19 mouse cellular contexts compared by ENCODE assay signal in the genomic region with DNA sequence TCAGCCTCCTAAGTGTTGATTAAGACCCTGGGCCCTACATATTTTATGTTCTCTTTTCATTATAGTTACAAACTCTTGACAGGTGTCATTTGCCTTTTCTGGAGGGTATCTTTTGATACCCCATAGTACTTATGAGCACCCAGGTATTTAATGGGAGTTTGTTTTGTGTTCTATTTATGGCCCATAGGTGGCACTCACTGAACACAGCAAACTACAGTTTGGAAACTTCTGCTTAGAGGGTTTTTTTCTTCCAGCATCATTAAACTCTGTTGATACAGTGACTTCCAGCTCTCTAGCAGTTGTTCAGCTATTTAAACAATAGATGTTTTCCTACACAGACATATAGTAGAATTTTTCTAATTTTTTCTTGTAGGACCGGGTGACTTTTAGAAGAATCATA. TPM values are rescaled to one million over a fixed set of nuclear protein-coding genes. Genes with fewer than 3 reads are reported as not detected.
A peak's percentile ranks its signal among the peaks of the same experiment; 100 is the strongest.
DNase-seq lines count a peak whose midpoint lies in the region; ATAC-seq and TF ChIP-seq lines count a peak whose summit lies in the region.
"Had no signal": no experiment of that assay in that cellular context is flagged by ENCODE, and none has a peak within 500 bp of the region (broad histone marks: within the 10 kb centered on the region; RNA-seq: fewer than 3 reads in every experiment).

No protein-coding gene starts in this region.

- no peak overlapping the region for H3K4me3 ChIP-seq in heart, postnatal 0 days (ENCODE audit: low read depth, low read length)
- H3K4me3 ChIP-seq in heart, embryonic 10.5 days = no peak overlapping the region
- H3K4me3 ChIP-seq in lung, postnatal 0 days (ENCODE audit: low read depth, low read length) = no peak overlapping the region
- H3K4me3 ChIP-seq: embryonic facial prominence, embryonic 13.5 days; limb, embryonic 15.5 days; neural tube, embryonic 15.5 days had no signal

- DNase-seq in heart, postnatal 0 days (ENCODE audit: low spot score) = peak; percentile 39
- DNase-seq in heart, embryonic 10.5 days (ENCODE audit: low spot score) = no peak
- DNase-seq in lung, postnatal 0 days (ENCODE audit: low spot score) = peak; percentile 49
- no peak for DNase-seq in lung, postnatal 14 days
- peak; percentile 9 for DNase-seq in Muller cell, postnatal 12 days (ENCODE audit: inconsistent ontology term)
- peak; percentile 32 for DNase-seq in splenic B cell, adult 2 months (ENCODE audit: low read depth, low spot score)
- no peak for DNase-seq in adrenal gland, postnatal 25 days
- DNase-seq: cerebellum, postnatal 10 days; heart, postnatal 10 days; lung, postnatal 36 days; right cerebral cortex, postnatal 14 days; thymus, postnatal 4 days had no signal

- no peak overlapping the region for H3K9ac ChIP-seq in heart, postnatal 0 days (replicated peaks; ENCODE audit: low read depth, low read length)
- no peak overlapping the region for H3K9ac ChIP-seq in lung, postnatal 0 days (replicated peaks; ENCODE audit: low read depth)
- H3K9ac ChIP-seq: embryonic facial prominence, embryonic 13.5 days; limb, embryonic 15.5 days; neural tube, embryonic 15.5 days had no signal

- H3K4me1 ChIP-seq in heart, postnatal 0 days (ENCODE audit: control insufficient read depth, insufficient read depth) = no peaks in the 10 kb centered on the region
- H3K4me1 ChIP-seq in heart, embryonic 10.5 days = no peaks in the 10 kb centered on the region
- H3K4me1 ChIP-seq in lung, postnatal 0 days (ENCODE audit: insufficient read depth, low read depth, low read length) = no peaks in the 10 kb centered on the region
- H3K4me1 ChIP-seq: embryonic facial prominence, embryonic 13.5 days; limb, embryonic 15.5 days; neural tube, embryonic 15.5 days had no signal

- ATAC-seq in heart, postnatal 0 days (ENCODE audit: insufficient read depth, low read depth) = no peak
- no peak for ATAC-seq in lung, postnatal 0 days
- ATAC-seq: activated CD4-positive, CD25-positive, alpha-beta regulatory T cell, adult 4 months; forebrain, embryonic 16.5 days; hindbrain, embryonic 16.5 days; midbrain, embryonic 16.5 days had no signal

- TF ChIP-seq EP300 in heart, postnatal 0 days (IDR thresholded peaks at IDR 0.05; ENCODE audit: low read depth) = no peak
- TF ChIP-seq EP300 in lung, postnatal 0 days (IDR thresholded peaks at IDR 0.05) = no peak

- no peak overlapping the region for H3K4me2 ChIP-seq in heart, postnatal 0 days (ENCODE audit: low read depth, low read length)
- no peak overlapping the region for H3K4me2 ChIP-seq in lung, postnatal 0 days (replicated peaks; ENCODE audit: low read depth, low read length)
- H3K4me2 ChIP-seq: embryonic facial prominence, embryonic 13.5 days; limb, embryonic 15.5 days; neural tube, embryonic 15.5 days had no signal

- peaks cover 50% of the 10 kb centered on the region for H3K36me3 ChIP-seq in heart, postnatal 0 days (replicated peaks; ENCODE audit: control insufficient read depth, insufficient read depth, low read length)
- H3K36me3 ChIP-seq in heart, embryonic 10.5 days = peaks cover 35% of the 10 kb centered on the region
- 0 out of 2 replicates have a peak, but pooled peaks cover 7% of the 10 kb centered on the region for H3K36me3 ChIP-seq in lung, postnatal 0 days (ENCODE audit: insufficient read depth, low read length)
- no peaks in the 10 kb centered on the region for H3K36me3 ChIP-seq in splenic B cell, adult 2 months (ENCODE audit: control insufficient read depth, insufficient read depth, low read length, poor library complexity, severe bottlenecking)

- TF ChIP-seq CTCF in heart, postnatal 0 days (IDR thresholded peaks at IDR 0.05; ENCODE audit: low read depth) = peak; percentile 39
- peak; percentile 50 for TF ChIP-seq CTCF in lung, postnatal 0 days (IDR thresholded peaks at IDR 0.05)

- 90% methylated on average over 1 of the region's 1 CpGs for WGBS in heart, postnatal 0 days
- WGBS in heart, embryonic 10.5 days = 72% methylated on average over 1 of the region's 1 CpGs
- WGBS in lung, postnatal 0 days = 91% methylated on average over 1 of the region's 1 CpGs

- no peaks in the 10 kb centered on the region for H3K27me3 ChIP-seq in heart, postnatal 0 days (ENCODE audit: control insufficient read depth, insufficient read depth, low read length)
- no peaks in the 10 kb centered on the region for H3K27me3 ChIP-seq in heart, embryonic 10.5 days (ENCODE audit: insufficient read depth, poor library complexity, severe bottlenecking)
- H3K27me3 ChIP-seq in lung, postnatal 0 days (replicated peaks; ENCODE audit: insufficient read depth, low read length) = no peaks in the 10 kb centered on the region
- H3K27me3 ChIP-seq in splenic B cell, adult 2 months (ENCODE audit: control insufficient read depth, insufficient read depth, low read length, poor library complexity, severe bottlenecking) = no peaks in the 10 kb centered on the region
- H3K27me3 ChIP-seq: embryonic facial prominence, embryonic 13.5 days; limb, embryonic 15.5 days; neural tube, embryonic 15.5 days had no signal

- no peak overlapping the region for H3K27ac ChIP-seq in heart, postnatal 0 days (ENCODE audit: low read depth)
- no peak overlapping the region for H3K27ac ChIP-seq in heart, embryonic 10.5 days
- no peak overlapping the region for H3K27ac ChIP-seq in lung, postnatal 0 days (ENCODE audit: low read length)
- H3K27ac ChIP-seq: embryonic facial prominence, embryonic 13.5 days; limb, embryonic 15.5 days; neural tube, embryonic 15.5 days had no signal

- no peaks in the 10 kb centered on the region for H3K9me3 ChIP-seq in heart, postnatal 0 days (replicated peaks; ENCODE audit: control insufficient read depth, low read length)
- no peaks in the 10 kb centered on the region for H3K9me3 ChIP-seq in heart, embryonic 10.5 days
- H3K9me3 ChIP-seq in lung, postnatal 0 days (ENCODE audit: low read length) = no peaks in the 10 kb centered on the region
- H3K9me3 ChIP-seq: embryonic facial prominence, embryonic 13.5 days; limb, embryonic 15.5 days; neural tube, embryonic 15.5 days had no signal

RNA-seq across cellular contexts. Expression of a gene that starts 43.5 kb away (rescaled TPM):
- total RNA-seq in heart, postnatal 0 days (2014; rRNA removed; ENCODE audit: low replicate concordance) = 28.9 and 33.1 TPM in 2 replicates
- 20.5 and 22.1 TPM in 2 replicates for polyA plus RNA-seq in heart, postnatal 0 days (2015; fragmentation: Nextera tagmentation; extraction: Ambion mirVana)
- polyA plus RNA-seq in heart, embryonic 10.5 days (2016; fragmentation: Nextera tagmentation; extraction: Ambion mirVana) = 48.1 and 63.9 TPM in 2 replicates
- 40.4 and 48.1 TPM in 2 replicates for polyA plus RNA-seq in lung, postnatal 0 days (2015; fragmentation: Nextera tagmentation; extraction: Ambion mirVana)
- total RNA-seq in adrenal gland, postnatal 25 days (2021) = 79.3 and 92.7 TPM in 2 replicates

RNA-seq across cellular contexts. Expression of a gene that starts 50.9 kb away (rescaled TPM):
- total RNA-seq in heart, postnatal 0 days (2014; rRNA removed; ENCODE audit: low replicate concordance) = 48.2 and 52.8 TPM in 2 replicates
- polyA plus RNA-seq in heart, postnatal 0 days (2015; fragmentation: Nextera tagmentation; extraction: Ambion mirVana) = 17.8 and 20.7 TPM in 2 replicates
- 26.5 and 29.1 TPM in 2 replicates for polyA plus RNA-seq in heart, embryonic 10.5 days (2016; fragmentation: Nextera tagmentation; extraction: Ambion mirVana)
- 16.4 and 17.8 TPM in 2 replicates for polyA plus RNA-seq in lung, postnatal 0 days (2015; fragmentation: Nextera tagmentation; extraction: Ambion mirVana)
- 29.3 and 30.7 TPM in 2 replicates for total RNA-seq in adrenal gland, postnatal 25 days (2021)

Comparison
In these comparisons a context has a peak if more than half of its experiments do, and no peak if none do; other contexts are left out.
1. DNase-seq: peak in heart, postnatal 0 days (single experiment), lung, postnatal 0 days (single experiment), Muller cell, postnatal 12 days (single experiment) and splenic B cell, adult 2 months (single experiment); none in heart, embryonic 10.5 days (single experiment), lung, postnatal 14 days (single experiment) and adrenal gland, postnatal 25 days (single experiment).